Mouse (Mus musculus) megakaryocyte, embryonic 14.5 days (primary cell): ENCODE measurements around the gene Epha2. TPM values are rescaled to one million over a fixed set of nuclear protein-coding genes. Genes with fewer than 3 reads are reported as not detected.

Experiments
- H3K27me3 ChIP-seq: replicated peaks from 2 replicates; pipeline ENCODE3; 2012; ENCODE audit warnings: inconsistent platforms
- H3K36me3 ChIP-seq: replicated peaks from 2 replicates; pipeline ENCODE3; 2012; ENCODE audit warnings: low read length, inconsistent platforms, mixed read lengths
- H3K4me1 ChIP-seq: 2 replicates; pipeline ENCODE4 v1.6.1; 2012; ENCODE audit warnings: inconsistent platforms
- H3K4me3 ChIP-seq: replicated peaks from 2 replicates; pipeline ENCODE3; 2012; ENCODE audit warnings: moderate library complexity, mild to moderate bottlenecking, inconsistent platforms
- H3K9me3 ChIP-seq: 2 replicates; pipeline ENCODE4 v1.6.1; 2012; ENCODE audit warnings: inconsistent platforms
- FLI1 ChIP-seq: IDR thresholded peaks from 2 replicates; pipeline ENCODE4 v1.6.1; 2012; ENCODE audit warnings: low read length, inconsistent platforms, mixed read lengths
- GATA1 ChIP-seq: IDR thresholded peaks from 3 replicates; pipeline ENCODE4 v1.6.1; 2012; ENCODE audit warnings: mixed read lengths, low read length, inconsistent platforms, borderline replicate concordance
- polyA plus RNA-seq: library from polyadenylated mRNA; stranded (reverse); fragments of >175 nt; gene quantifications from 2 replicates; pipeline ENCODE4 v1.2.3, GENCODE M21; 2012; ENCODE audit warnings: low replicate concordance; ENCODE audit not compliant: insufficient read depth

Gene Epha2
- polyA plus RNA-seq, 1 experiment = not detected

DNA sequence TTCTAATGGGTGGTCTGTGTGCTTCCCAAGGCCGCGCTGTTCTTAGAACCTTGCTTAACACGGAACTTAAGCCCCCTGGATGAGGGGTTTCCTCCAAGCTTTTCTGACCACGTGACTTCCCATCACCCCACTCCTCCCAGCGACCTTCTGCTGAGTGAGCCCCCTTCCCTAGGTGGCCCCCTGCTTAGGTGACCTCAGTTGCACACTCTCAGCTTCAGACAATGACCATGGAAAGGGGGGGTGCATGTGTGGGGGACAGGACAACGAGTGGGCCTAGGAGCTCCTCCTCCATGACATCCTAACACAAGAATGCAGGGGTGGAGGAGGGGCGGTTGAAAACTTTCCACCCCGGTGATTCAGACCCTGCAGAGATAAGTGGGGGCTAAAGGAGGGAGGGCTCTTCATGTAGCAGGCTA, 9.2 kb downstream of the Epha2 start:
- TF ChIP-seq FLI1 = no peak
- TF ChIP-seq GATA1 = no peak
- Histone ChIP-seq H3K9me3 (0 out of 2 replicates have a peak, but pooled peaks cover 5% of the 10 kb centered on the region), H3K4me1 (peaks cover 51% of the 10 kb centered on the region), H3K4me3 (no peak overlapping the region), H3K27me3 (peaks cover 84% of the 10 kb centered on the region), H3K36me3 (no peaks in the 10 kb centered on the region)

GRCm38 (mm10) chr4:141311078-141311477, 10.0 kb downstream of the Epha2 start:
- Histone ChIP-seq H3K27me3 (peaks cover 85% of the 10 kb centered on the region), H3K36me3 (no peaks in the 10 kb centered on the region), H3K4me3 (peak overlapping the region; percentile 46), H3K4me1 (peaks cover 57% of the 10 kb centered on the region), H3K9me3 (0 out of 2 replicates have a peak, but pooled peaks cover 5% of the 10 kb centered on the region)
- TF ChIP-seq FLI1 (no peak), GATA1 (no peak)

- Histone ChIP-seq H3K4me1 (peaks cover 58% of the 10 kb centered on the region), H3K4me3 (peak overlapping the region; percentile 6), H3K36me3 (no peaks in the 10 kb centered on the region), H3K9me3 (0 out of 2 replicates have a peak, but pooled peaks cover 5% of the 10 kb centered on the region), H3K27me3 (peaks cover 85% of the 10 kb centered on the region)
- TF ChIP-seq FLI1 (no peak), GATA1 (no peak)
These were observed 10.5 kb downstream of the Epha2 start for GRCm38 (mm10) chr4:141311506-141311905.

DNA sequence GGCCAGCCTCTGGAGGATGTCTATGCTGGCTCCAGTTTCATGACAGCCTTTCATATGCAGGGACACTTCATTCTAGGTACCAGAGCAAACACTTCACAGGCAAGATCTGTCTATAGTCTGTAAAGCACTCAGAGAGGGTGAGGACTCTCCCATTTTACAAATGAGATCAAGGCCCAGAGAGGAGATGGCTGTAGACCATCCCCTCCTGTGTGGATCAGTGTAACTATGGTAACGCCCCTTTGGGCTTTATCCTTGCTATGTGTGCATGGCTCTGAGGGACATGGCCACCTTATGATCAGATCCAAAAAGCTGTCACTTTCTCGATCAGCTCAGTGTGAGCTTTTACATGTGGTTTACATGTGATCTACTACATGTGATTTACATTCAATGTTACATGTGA, 10.9 kb downstream of the Epha2 start:
- H3K4me1 ChIP-seq = peaks cover 58% of the 10 kb centered on the region
- H3K27me3 ChIP-seq = peaks cover 83% of the 10 kb centered on the region
- H3K4me3 ChIP-seq = no peak overlapping the region
- H3K36me3 ChIP-seq = no peaks in the 10 kb centered on the region
- TF ChIP-seq GATA1 (no peak), FLI1 (no peak)
- H3K9me3 ChIP-seq = 0 out of 2 replicates have a peak, but pooled peaks cover 5% of the 10 kb centered on the region

GRCm38 (mm10) chr4:141312513-141313131, 11.6 kb downstream of the Epha2 start:
- TF ChIP-seq FLI1 (no peak), GATA1 (no peak)
- Histone ChIP-seq H3K9me3 (0 out of 2 replicates have a peak, but pooled peaks cover 5% of the 10 kb centered on the region), H3K36me3 (no peaks in the 10 kb centered on the region), H3K4me3 (peak overlapping the region; percentile 12), H3K27me3 (peaks cover 87% of the 10 kb centered on the region), H3K4me1 (peaks cover 62% of the 10 kb centered on the region)

DNA sequence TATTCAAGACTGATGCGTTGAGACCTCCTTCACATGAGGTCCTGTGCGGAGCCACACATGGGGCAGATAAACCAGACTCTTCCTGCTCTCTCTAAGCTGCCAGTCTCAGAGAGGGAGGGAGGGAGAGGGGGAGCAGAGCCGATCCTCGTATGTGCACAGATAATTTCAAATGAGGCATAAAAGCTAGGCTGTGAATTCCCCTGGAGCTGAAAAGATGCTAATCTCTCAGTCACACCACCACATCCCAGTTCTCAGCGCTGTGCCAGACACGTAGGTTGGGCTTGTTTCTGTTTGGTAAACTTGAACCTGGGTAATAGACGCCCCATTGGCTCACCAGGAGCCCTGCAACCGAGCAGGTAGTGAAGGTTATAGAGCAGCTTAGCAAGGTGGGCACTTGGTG, 12.4 kb downstream of the Epha2 start:
- TF ChIP-seq FLI1 (no peak), GATA1 (no peak)
- Histone ChIP-seq H3K36me3 (no peaks in the 10 kb centered on the region), H3K9me3 (0 out of 2 replicates have a peak, but pooled peaks cover 4% of the 10 kb centered on the region), H3K4me3 (peak overlapping the region; percentile 64), H3K27me3 (peaks cover 84% of the 10 kb centered on the region), H3K4me1 (peaks cover 62% of the 10 kb centered on the region)

- no peak for TF ChIP-seq FLI1
- no peak for TF ChIP-seq GATA1
- H3K9me3 ChIP-seq = no peaks in the 10 kb centered on the region
- H3K4me3 ChIP-seq = peak overlapping the region; percentile 64
- H3K4me1 ChIP-seq = peaks cover 62% of the 10 kb centered on the region
- peaks cover 82% of the 10 kb centered on the region for H3K27me3 ChIP-seq
- H3K36me3 ChIP-seq = no peaks in the 10 kb centered on the region
These were observed 12.9 kb downstream of the Epha2 start for GRCm38 (mm10) chr4:141313924-141314323.

GRCm38 (mm10) chr4:141314745-141315144, 13.7 kb downstream of the Epha2 start:
- Histone ChIP-seq H3K4me1 (peaks cover 62% of the 10 kb centered on the region), H3K4me3 (no peak overlapping the region), H3K36me3 (no peaks in the 10 kb centered on the region), H3K9me3 (no peaks in the 10 kb centered on the region), H3K27me3 (peaks cover 80% of the 10 kb centered on the region)
- no peak for TF ChIP-seq GATA1
- TF ChIP-seq FLI1 = no peak

DNA sequence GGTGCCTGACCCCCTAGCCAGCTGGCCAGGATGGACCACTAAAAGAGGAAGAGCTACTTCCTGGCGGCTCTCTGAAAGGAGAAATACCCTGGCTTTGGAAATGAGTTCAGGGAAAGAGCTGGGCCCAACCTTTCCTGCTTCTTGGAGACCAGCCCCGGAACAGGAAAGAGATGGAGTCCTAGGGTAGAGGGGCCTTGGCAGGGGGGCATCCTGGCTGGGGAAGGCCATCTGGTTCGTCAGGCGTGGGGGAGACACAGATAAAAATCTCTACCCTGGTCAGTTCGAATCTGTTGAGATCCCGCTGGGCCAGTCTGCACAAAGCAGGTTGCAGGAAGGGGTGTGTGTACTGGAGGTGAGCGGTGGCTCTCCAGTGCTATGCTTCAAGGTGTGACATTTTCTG, 15.0 kb downstream of the Epha2 start:
- peaks cover 73% of the 10 kb centered on the region for H3K27me3 ChIP-seq
- H3K4me3 ChIP-seq = no peak overlapping the region
- H3K9me3 ChIP-seq = no peaks in the 10 kb centered on the region
- TF ChIP-seq GATA1 (no peak), FLI1 (no peak)
- no peaks in the 10 kb centered on the region for H3K36me3 ChIP-seq
- peaks cover 52% of the 10 kb centered on the region for H3K4me1 ChIP-seq

DNA sequence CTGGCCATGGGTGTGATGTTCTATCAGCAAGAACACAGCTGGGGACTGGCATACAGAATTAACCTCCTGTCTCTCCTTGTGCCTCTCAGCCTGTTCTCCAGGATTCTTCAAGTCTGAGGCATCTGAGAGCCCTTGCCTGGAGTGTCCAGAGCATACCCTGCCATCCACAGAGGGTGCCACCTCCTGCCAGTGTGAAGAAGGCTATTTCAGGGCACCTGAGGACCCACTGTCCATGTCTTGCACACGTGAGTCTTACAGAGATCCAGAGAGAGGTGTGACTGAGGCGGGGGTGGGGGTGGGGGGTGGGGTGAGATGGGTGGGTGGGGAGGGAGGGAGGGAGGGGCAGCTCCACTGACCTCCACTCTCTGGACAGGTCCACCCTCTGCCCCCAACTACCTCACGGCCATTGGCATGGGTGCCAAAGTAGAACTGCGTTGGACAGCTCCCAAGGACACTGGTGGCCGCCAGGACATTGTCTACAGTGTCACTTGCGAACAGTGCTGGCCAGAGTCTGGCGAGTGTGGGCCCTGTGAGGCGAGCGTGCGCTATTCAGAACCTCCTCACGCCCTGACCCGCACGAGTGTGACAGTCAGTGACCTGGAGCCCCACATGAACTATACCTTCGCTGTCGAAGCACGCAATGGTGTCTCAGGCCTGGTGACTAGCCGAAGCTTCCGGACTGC, 15.6 kb downstream of the Epha2 start:
- no peaks in the 10 kb centered on the region for H3K36me3 ChIP-seq
- TF ChIP-seq GATA1 (no peak), FLI1 (no peak)
- peaks cover 46% of the 10 kb centered on the region for H3K4me1 ChIP-seq

DNA sequence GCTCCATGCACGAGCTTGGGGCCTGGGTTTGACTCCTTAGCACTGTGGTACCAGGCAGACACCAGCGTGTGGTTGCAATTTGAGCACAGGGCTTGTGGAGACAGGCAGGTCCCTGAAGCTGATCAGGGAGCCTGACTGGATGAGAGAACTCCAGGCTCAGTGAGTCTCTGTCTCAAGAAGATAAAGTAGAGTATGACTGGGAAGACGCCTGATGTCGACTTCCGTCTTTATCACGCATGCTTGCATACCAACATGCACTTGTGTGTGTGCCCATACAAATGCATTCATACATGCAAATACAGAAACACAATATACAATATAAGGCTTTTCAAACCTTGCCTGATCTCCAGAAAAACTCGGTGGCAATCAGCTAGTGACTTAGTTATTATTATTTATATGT, 16.9 kb downstream of the Epha2 start:
- no peak overlapping the region for H3K4me3 ChIP-seq
- H3K4me1 ChIP-seq = peaks cover 45% of the 10 kb centered on the region
- TF ChIP-seq FLI1 = no peak
- no peak for TF ChIP-seq GATA1
- no peaks in the 10 kb centered on the region for H3K9me3 ChIP-seq
- no peaks in the 10 kb centered on the region for H3K36me3 ChIP-seq
- peaks cover 70% of the 10 kb centered on the region for H3K27me3 ChIP-seq

More for the DNA sequence above, 15.6 kb downstream of the Epha2 start:
- Histone ChIP-seq H3K4me3 (no peak overlapping the region), H3K27me3 (peaks cover 75% of the 10 kb centered on the region), H3K9me3 (no peaks in the 10 kb centered on the region)
